Comparison of ENCODE assay signal across 18 mouse cellular contexts in the genomic region with DNA sequence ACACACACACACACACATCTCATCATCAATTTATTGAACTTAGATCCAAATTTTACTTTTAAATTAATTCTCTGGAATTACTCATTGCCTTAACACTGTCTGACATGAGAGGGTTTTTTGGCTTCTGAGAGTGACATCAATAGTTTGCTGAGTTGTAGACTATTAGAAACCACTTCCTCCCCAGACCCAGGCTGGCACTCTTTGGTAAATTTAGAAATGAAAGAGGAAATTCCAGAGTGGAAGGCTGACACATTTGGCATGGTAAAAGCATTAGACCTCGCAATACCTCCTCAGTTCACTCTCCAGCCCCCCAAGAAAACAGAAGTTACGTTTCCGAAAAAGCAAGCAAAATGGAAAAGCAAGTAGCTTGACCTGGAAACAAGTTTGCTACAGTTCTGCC. TPM values are rescaled to one million over a fixed set of nuclear protein-coding genes. Genes with fewer than 3 reads are reported as not detected.
DNase-seq lines count a peak whose midpoint lies in the region; ATAC-seq and TF ChIP-seq lines count a peak whose summit lies in the region.
"Had no signal": no experiment of that assay in that cellular context is flagged by ENCODE, and none has a peak within 500 bp of the region (broad histone marks: within the 10 kb centered on the region; RNA-seq: fewer than 3 reads in every experiment).

No protein-coding gene starts in this region.

- peaks cover 7% of the 10 kb centered on the region; the same call in 1 of the 2 replicates for H3K4me1 ChIP-seq in liver, postnatal 0 days (ENCODE audit: insufficient read depth)

- ATAC-seq in liver, postnatal 0 days = peak; percentile 33; the same call in 1 of the 2 replicates
- peak; percentile 81 for ATAC-seq in activated CD4-positive, CD25-positive, alpha-beta regulatory T cell, adult 4 months
- peak; percentile 82 for ATAC-seq in granulocyte monocyte progenitor cell, adult 5-6 weeks (replicated peaks; ENCODE audit: poor library complexity, severe bottlenecking)
- no peak for ATAC-seq in megakaryocyte-erythroid progenitor cell, adult 5-6 weeks (replicated peaks; ENCODE audit: low FRiP score, low TSS enrichment, poor library complexity, severe bottlenecking)
- ATAC-seq: forebrain, embryonic 15.5 days; hindbrain, embryonic 16.5 days; midbrain, embryonic 16.5 days had no signal

- H3K36me3 ChIP-seq in liver, postnatal 0 days (replicated peaks; ENCODE audit: insufficient read depth, low read length) = no peaks in the 10 kb centered on the region
- H3K36me3 ChIP-seq in splenic B cell, adult 2 months (ENCODE audit: control insufficient read depth, insufficient read depth, low read length, poor library complexity, severe bottlenecking) = no peaks in the 10 kb centered on the region
- H3K36me3 ChIP-seq: forebrain, embryonic 15.5 days; limb, embryonic 12.5 days had no signal

- DNase-seq in liver, postnatal 0 days = no peak
- DNase-seq in liver = no peak
- peak; percentile 40 for DNase-seq in splenic B cell, adult 2 months (ENCODE audit: low read depth, low spot score)
- DNase-seq in gastrocnemius, adult 8-10 months (ENCODE audit: low spot score in 2 of 2) = no peak
- DNase-seq: adrenal gland, postnatal 36 days; cerebellum, adult 9-10 months; gastrocnemius, postnatal 14 days; kidney, postnatal 25 days; lung, embryonic 14.5 days; thymus, postnatal 14 days had no signal

- H3K9ac ChIP-seq in liver, postnatal 0 days (replicated peaks) = no peak overlapping the region
- H3K9ac ChIP-seq: embryonic facial prominence, embryonic 13.5 days; forebrain, embryonic 15.5 days; limb, embryonic 12.5 days; lung, embryonic 14.5 days had no signal

- no peak for TF ChIP-seq CTCF in liver, postnatal 0 days (IDR thresholded peaks at IDR 0.05; ENCODE audit: low read depth)

- H3K4me2 ChIP-seq in liver, postnatal 0 days (ENCODE audit: low read depth, low read length) = no peak overlapping the region
- H3K4me2 ChIP-seq: embryonic facial prominence, embryonic 13.5 days; forebrain, embryonic 15.5 days; limb, embryonic 12.5 days; lung, embryonic 14.5 days had no signal

- no peaks in the 10 kb centered on the region for H3K27me3 ChIP-seq in liver, postnatal 0 days (ENCODE audit: insufficient read depth, low read length)
- H3K27me3 ChIP-seq in splenic B cell, adult 2 months (ENCODE audit: control insufficient read depth, insufficient read depth, low read length, poor library complexity, severe bottlenecking) = no peaks in the 10 kb centered on the region
- H3K27me3 ChIP-seq: embryonic facial prominence, embryonic 13.5 days; forebrain, embryonic 15.5 days; limb, embryonic 12.5 days had no signal

- no peaks in the 10 kb centered on the region for H3K9me3 ChIP-seq in liver, postnatal 0 days (ENCODE audit: low read length)
- H3K9me3 ChIP-seq: embryonic facial prominence, embryonic 13.5 days; forebrain, embryonic 15.5 days; limb, embryonic 12.5 days had no signal

- H3K27ac ChIP-seq in liver, postnatal 0 days (ENCODE audit: low read depth) = no peak overlapping the region
- H3K27ac ChIP-seq: embryonic facial prominence, embryonic 13.5 days; forebrain, embryonic 15.5 days had no signal

- no peak overlapping the region for H3K4me3 ChIP-seq in liver, postnatal 0 days (ENCODE audit: low read depth, low read length)
- H3K4me3 ChIP-seq: embryonic facial prominence, embryonic 13.5 days; forebrain, embryonic 15.5 days; limb, embryonic 12.5 days had no signal

- no peak for TF ChIP-seq EP300 in liver, postnatal 0 days (IDR thresholded peaks at IDR 0.05; ENCODE audit: low read depth)

- WGBS in liver, postnatal 0 days (ENCODE audit: insufficient replicate concordance) = 45% methylated on average over 3 of the region's 3 CpGs

RNA-seq across cellular contexts. Expression of a gene that starts 11.2 kb away (rescaled TPM):
- 12.0 and 14.3 TPM in 2 replicates for polyA plus RNA-seq in liver, postnatal 0 days (2015; fragmentation: Nextera tagmentation; extraction: Ambion mirVana)
- 10 to 100 TPM; 67.1 to 75.8 TPM for polyA plus RNA-seq in activated CD4-positive, CD25-positive, alpha-beta regulatory T cell, adult 4 months (2017; shearing (Covaris generic))
- 43.8 and 48.2 TPM in 2 replicates for total RNA-seq in granulocyte monocyte progenitor cell, adult 5-6 weeks (2014; fragmentation: Nextera tagmentation)
- total RNA-seq in granulocyte monocyte progenitor cell, adult 5-6 weeks (2017) = 56.7 and 81.1 TPM in 2 replicates
- total RNA-seq in megakaryocyte-erythroid progenitor cell, adult 5-6 weeks (2014; fragmentation: Nextera tagmentation) = 21.4 and 42.4 TPM in 2 replicates
- 20.4 and 58.9 TPM in 2 replicates for total RNA-seq in megakaryocyte-erythroid progenitor cell, adult 5-6 weeks (2017)
- total RNA-seq in gastrocnemius, adult 8-10 months (2022) = 10 to 100 TPM; 16.8 to 18.0 (median 17.4) TPM

RNA-seq across cellular contexts. Expression of a gene that starts 58.8 kb away (rescaled TPM):
- 4.4 and 5.5 TPM in 2 replicates for polyA plus RNA-seq in liver, postnatal 0 days (2015; fragmentation: Nextera tagmentation; extraction: Ambion mirVana)
- 10 to 100 TPM; 29.8 to 35.9 TPM for polyA plus RNA-seq in activated CD4-positive, CD25-positive, alpha-beta regulatory T cell, adult 4 months (2017; shearing (Covaris generic))
- total RNA-seq in granulocyte monocyte progenitor cell, adult 5-6 weeks (2014; fragmentation: Nextera tagmentation) = 34.2 and 41.1 TPM in 2 replicates
- total RNA-seq in granulocyte monocyte progenitor cell, adult 5-6 weeks (2017) = 31.8 and 36.2 TPM in 2 replicates
- total RNA-seq in megakaryocyte-erythroid progenitor cell, adult 5-6 weeks (2014; fragmentation: Nextera tagmentation) = 34.9 and 43.8 TPM in 2 replicates
- 32.7 and 55.7 TPM in 2 replicates for total RNA-seq in megakaryocyte-erythroid progenitor cell, adult 5-6 weeks (2017)
- 10 to 100 TPM in 2 of 4 experiments, 1 to 10 TPM in 2; 8.9 to 11.2 (median 10.1) TPM for total RNA-seq in gastrocnemius, adult 8-10 months (2022)
